Mouse (Mus musculus) kidney, postnatal 36 days (tissue): ENCODE measurements around the gene Nfyc.

Experiments used
- DNase-seq, 2 experiments: peaks; one replicate each; pipeline ENCODE4 v3.0.0; 2021 to 2022; ENCODE audit warnings: mixed read lengths in 2 of 2

Nfyc gene

GRCm38 (mm10) chr4:120825100-120825553, 6.2 kb downstream of the Nfyc start:
- DNase-seq = peak; percentile 97 to 98

- DNase-seq = peak; percentile 38 to 71
These were observed 9.0 kb downstream of the Nfyc start for GRCm38 (mm10) chr4:120822191-120822911.

GRCm38 (mm10) chr4:120819871-120820270, 11.5 kb downstream of the Nfyc start:
- no peak for DNase-seq

GRCm38 (mm10) chr4:120819296-120819695, 12.1 kb downstream of the Nfyc start:
- DNase-seq = no peak

- no peak for DNase-seq
These were observed 13.4 kb downstream of the Nfyc start for GRCm38 (mm10) chr4:120817951-120818350.

GRCm38 (mm10) chr4:120817002-120817774, 14.2 kb downstream of the Nfyc start:
- DNase-seq = peak; percentile 39

- DNase-seq = peak; percentile 84 to 97
These were observed 15.6 kb downstream of the Nfyc start for GRCm38 (mm10) chr4:120815622-120816334.

- DNase-seq = no peak
These were observed 16.2 kb downstream of the Nfyc start for GRCm38 (mm10) chr4:120815163-120815562.

GRCm38 (mm10) chr4:120814171-120814570, 17.2 kb downstream of the Nfyc start:
- DNase-seq = peak; percentile 69 to 84

GRCm38 (mm10) chr4:120813762-120814161, 17.6 kb downstream of the Nfyc start:
- no peak for DNase-seq

- DNase-seq = peak; percentile 67 to 69
These were observed 25.6 kb downstream of the Nfyc start for GRCm38 (mm10) chr4:120805816-120806215.

GRCm38 (mm10) chr4:120801446-120801845, 29.9 kb downstream of the Nfyc start:
- peak; percentile 48 to 73 for DNase-seq

GRCm38 (mm10) chr4:120800691-120801090, 30.7 kb downstream of the Nfyc start:
- DNase-seq = peak in 1 of 2 experiments; percentile 44

GRCm38 (mm10) chr4:120799680-120800166, 31.6 kb downstream of the Nfyc start:
- no peak for DNase-seq

- DNase-seq = no peak
These were observed 33.2 kb downstream of the Nfyc start for GRCm38 (mm10) chr4:120797985-120798725.

GRCm38 (mm10) chr4:120796687-120797086, 34.7 kb downstream of the Nfyc start:
- no peak for DNase-seq

- DNase-seq = peak; percentile 24 to 31
These were observed 35.7 kb downstream of the Nfyc start for GRCm38 (mm10) chr4:120795646-120796045.

GRCm38 (mm10) chr4:120792918-120793317, 38.5 kb downstream of the Nfyc start:
- DNase-seq = no peak

- no peak for DNase-seq
These were observed 41.3 kb downstream of the Nfyc start for GRCm38 (mm10) chr4:120790027-120790426.

GRCm38 (mm10) chr4:120755801-120756200, 75.6 kb downstream of the Nfyc start:
- DNase-seq = no peak

GRCm38 (mm10) chr4:120755299-120755698, 76.1 kb downstream of the Nfyc start:
- DNase-seq = peak; percentile 58 to 89

- no peak for DNase-seq
These were observed 81.8 kb downstream of the Nfyc start for GRCm38 (mm10) chr4:120749601-120750000.
